Mouse (Mus musculus): Measurements from ENCODE around the gene F5.
"Not testable (repeated sequence)": the region's sequence is repeated elsewhere in the genome, so short reads cannot be mapped to it uniquely, and the experiment has no call there.

F5 gene

DNA sequence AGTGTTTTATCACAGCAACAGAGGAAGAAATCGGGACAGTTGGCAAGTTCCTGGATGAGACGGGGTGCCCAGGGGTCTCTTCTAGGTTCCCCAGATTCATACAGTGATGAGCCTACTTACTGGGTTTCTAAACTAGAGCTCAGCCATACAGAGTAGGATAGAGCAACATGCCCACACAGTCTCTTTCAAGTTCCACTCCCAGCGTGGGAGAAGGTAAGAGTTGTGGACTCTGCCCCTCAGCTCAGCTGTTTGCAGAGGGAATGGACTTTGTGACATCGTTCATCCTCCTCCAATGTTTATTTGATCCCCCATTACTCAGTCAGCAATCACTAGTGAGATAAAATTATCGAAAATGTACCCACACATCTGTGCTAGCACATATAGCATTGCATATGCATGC is 11.1 kb downstream of the F5 start:
- no peak for DNase-seq

DNA sequence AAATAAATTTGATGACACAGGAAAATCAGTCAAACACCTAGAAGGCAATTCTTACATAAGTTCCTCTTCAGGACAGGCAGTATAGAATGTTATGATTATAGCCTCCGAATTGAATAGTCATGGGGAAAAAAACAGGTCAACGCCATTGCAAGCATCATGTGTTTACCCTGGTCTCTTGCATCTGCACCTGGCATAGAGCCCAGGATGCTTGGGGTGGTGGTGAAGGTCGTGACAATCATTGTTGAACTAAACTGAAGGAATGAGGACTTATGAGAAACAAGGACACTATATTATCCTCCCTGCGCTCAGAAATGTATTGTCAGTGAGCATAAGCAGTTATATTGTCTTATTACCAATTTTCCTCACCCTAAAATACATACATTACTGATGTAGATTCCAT is 17.2 kb downstream of the F5 start:
- DNase-seq = no peak

DNA sequence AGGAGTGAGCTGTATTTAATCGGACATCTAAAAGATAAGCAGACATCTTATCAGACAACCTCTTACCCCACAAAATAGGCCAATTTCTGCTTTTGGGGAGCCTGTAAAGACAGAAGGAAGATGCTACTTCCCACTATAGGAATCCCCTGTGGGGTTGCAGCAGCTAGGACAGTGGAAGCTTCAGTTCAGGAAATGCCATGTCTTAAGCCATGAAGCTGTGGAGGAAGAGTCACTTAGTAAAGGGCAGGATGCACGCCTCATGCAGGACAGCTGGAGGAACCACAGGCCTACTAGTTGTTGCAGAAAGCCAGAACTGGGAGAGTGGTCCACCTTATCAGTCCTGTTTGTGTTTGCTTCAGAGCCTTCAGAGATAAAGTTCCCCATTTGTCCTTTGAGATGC is 18.8 kb downstream of the F5 start:
- no peak for DNase-seq

DNA sequence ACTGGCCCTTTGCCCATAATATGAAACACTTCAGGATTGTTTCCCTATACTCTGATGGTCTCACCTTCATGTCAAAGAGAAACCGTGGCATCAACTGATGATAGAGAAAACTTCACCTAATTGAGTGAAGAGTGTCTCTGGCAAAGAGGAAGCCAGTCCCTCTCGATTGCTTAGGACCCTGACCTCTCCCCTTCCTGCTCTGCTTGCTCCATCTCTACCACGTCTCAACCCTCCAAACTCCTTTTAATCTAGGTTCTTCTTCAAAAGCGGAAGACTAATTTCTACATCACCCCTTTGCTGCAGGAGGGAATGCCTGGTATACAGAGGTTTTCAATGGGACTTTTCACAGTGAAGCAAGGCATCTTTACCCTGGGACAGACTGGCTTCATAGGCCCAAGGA is 21.5 kb downstream of the F5 start:
- no peak for DNase-seq

DNA sequence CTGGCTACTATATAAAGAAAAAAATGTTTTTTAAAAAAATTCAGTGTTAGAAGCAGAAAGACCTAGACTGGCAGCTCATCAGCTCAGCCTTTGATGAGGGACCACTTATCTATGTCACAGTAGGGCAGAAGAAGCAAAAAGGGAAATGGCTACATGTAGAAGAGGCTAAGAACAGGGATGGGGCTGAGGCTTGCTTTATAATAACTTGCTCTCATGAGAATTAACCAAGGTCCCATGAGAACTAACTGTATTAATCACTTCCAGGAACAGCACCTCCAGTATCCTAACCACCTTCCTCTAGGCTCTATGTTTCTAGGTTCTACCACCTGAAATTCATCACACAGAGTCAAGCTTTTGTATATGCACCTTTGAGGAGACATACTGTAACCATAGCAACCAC is 25.2 kb downstream of the F5 start:
- DNase-seq = no peak

DNA sequence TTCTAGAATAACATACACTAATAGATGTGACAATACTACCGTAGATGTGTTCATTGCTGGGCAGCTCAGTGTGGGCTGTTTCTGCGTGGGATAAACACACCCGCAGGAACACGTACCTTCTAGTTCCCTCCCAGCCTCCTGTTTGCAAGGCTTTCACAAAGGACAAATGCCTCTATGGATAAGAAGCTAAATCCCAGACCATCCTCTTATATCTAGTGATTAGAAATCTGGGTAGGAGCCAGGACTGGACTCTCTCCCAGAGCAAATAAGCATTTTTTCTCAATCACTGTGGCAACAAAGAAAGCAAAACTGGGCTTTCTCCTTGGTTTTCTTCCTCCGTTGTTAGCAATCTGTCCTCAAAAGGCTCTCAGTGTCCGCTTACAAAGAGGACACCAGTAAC is 26.8 kb downstream of the F5 start:
- DNase-seq = no peak

DNA sequence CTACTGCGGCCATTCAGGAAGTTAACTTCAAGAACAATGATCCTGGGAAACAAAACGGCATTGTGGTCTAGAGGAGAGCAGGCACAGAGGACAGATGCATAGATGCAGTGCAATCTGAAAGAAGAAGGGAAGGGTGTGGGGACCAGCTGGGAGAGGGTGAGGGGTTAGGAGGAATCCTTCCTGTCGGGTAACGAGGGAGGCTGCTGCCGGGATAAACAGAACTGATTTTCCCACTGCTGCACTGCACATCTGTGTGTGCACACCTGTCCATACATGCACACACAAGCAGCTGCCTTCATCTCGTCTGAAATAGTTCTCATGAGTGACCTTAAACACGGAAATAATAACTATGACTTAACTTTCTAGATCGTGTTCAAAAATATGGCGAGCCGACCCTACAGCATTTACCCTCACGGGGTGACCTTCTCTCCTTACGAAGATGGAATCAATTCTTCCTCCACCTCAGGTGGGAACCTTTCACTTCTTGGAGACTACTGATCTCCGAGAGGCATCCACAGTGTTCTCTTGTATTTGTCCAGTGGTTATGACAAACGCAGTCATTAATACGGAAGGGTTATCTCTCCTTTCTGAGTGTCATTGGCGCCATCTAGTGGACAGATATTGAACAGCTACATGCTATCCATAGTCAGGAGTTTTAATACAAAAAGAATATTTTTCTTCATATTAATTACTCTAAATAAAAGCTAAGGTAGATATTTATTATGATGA is 32.7 kb downstream of the F5 start:
- peak; percentile 73 for DNase-seq

DNA sequence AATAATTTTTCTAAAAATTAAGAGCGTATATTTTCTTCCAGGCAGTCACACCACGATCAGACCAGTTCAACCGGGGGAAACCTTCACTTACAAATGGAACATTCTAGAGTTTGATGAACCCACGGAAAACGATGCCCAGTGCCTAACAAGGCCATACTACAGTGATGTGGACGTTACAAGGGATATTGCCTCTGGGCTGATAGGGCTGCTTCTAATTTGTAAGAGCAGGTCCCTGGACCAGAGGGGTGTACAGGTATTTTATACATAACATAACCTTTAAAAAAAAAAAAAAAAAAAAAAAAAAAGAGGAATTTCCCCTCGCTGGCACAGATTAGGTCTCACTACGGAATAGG is 33.2 kb downstream of the F5 start:
- DNase-seq = no peak

DNA sequence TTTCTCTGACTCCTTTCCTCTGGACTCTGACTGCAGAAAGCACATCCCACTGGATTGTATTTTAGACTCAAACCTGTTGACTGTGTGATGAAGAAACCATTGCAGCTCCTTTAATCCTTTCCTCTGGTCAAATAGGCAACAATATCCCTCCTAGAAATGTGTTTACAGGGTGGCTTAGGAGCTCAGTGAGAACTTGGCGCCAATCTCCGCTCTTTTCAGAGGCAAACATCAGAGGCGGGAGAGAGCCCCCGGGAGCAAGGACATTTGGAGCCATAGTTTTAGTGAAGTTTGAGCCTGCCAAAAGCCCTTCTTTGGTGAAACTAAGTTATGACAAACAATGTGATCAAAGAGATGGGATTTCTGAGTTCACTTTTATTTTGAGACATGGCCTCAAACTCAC is 33.7 kb downstream of the F5 start:
- DNase-seq = no peak

DNA sequence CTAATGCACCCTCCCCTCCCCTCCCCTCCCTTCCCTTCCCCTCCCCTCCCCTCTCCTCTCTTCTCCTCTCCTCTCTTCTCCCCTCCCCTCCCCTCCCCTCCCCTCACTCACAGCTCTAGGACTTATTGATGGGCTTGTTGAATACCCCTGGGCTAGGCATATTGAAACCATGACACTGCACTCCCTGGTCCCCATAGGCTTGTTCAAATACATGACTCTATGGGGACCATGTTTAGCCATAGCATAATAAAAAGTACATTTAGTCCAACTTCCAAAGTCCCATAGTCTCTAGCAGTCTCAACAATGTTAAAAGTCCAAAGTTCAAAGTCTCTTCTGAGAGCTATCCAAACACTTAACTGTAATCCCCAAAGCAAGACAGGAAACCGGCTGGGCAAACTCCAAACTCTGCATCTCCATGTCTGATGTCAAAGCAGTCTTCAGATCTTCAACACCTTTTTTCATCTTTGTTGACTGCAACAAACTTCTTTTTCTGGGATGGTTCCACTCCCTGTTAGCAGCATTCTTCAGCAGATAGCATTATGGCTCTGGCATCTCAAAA is 35.4 kb downstream of the F5 start:
- DNase-seq = no peak

DNA sequence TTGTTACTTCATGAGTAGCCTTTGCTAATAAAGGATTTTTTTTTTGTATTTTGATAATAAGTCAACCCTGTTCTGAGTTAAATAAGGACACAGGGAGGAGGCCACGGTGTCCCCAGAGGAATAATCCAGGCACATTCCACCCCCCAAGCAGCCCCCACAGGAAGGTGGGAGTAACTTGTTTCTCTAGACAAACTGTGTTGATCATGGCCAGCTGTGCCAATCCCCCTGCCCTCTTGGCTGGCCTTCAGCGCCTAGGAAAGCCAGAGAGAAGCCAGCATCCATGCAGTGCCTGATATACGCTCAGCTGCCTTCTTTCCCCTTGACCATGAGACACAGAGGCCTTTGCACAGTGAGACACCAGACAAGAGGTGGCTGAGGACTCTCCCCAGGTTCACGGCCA is 47.9 kb downstream of the F5 start:
- no peak for DNase-seq

DNA sequence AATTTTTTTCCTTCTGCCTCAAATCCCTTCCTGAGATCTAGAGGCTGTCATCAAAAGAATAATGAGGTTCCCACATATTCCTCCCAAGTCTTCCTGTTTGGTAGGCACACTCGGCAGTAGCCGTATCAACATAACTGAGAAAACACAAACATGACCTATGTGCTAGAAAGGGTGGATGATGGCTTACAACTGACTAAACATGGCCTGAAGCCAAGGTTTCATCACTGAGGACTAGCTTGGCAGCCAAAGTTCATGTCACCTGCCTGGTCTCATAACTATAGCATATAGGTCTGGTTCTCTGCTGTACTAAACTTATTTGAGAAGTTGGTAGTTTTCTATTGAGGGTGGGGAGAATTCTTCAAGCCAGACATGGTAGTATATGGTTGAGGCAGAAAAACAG is 56.8 kb downstream of the F5 start:
- DNase-seq = no peak

DNA sequence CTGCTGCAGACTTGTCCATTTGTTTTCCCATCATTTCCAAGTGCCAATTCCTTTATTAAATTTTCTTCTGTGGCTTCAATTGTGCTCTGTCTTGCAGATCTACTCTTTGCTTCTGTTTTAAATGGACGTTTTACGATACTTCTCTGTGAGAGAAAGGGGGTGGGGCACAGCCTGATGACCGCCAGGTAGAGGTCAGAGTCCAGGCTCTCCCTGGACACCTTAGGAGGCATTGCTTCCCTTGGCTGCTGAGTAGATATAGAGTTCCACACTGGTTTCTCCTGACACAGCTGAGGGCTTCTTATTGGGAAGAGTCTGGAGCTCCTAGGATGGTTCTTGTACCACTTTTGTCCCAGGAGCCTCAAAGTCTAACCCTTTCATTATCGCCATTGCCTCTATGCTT is 59.3 kb downstream of the F5 start:
- no peak for DNase-seq

DNA sequence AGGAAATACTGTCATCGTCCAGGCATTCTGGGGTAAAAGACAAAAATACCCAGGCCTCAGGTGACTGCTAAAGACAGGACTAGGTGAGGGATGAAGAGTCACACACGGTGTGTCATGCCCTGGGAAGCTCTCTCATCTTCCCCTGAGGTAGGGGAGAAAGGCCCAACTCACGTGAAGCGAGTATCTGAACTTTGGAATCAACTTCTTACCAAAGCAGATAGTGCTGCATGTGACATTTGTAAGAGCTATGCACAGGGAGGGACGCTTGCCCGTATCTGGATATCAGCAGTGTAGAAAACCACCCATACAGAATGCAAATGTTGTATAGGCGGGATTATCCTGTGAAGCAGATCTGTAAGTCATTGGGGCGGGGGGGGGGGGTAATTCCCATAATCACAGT is 61.0 kb downstream of the F5 start:
- no peak for DNase-seq

DNA sequence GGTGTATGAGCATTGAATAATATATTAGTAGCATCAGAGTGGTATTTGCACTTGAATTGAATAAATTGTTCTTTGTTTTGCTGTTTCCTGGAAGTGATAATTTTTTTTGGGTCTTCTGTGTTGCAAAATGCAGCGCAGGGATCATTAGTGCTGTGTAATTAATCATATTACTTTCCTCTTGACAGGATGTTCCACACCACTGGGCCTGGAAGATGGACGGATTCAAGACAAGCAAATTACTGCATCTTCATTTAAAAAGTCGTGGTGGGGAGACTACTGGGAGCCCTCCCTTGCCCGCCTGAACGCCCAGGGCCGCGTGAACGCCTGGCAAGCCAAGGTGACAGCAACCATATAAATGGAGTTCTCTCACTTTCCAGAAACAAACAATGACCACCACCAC is 62.6 kb downstream of the F5 start:
- DNase-seq = no peak

DNA sequence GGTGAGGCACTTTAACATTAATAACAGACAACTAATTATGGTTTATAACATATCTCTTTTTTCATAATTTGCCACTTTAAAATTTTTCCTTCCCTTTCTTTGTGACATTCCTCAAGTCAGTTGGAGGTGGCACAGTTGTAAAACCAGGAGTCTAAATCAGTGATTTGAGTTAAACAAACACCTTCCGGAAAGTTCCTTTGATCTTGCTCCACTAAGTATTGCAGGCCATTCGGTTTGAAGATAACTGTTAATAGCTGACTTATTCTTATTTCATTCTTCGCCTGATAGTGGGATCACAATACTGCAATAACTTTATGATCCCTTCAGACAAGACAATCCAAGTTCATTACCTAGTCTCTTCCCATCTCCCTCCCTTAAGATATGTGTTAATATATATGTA is 63.5 kb downstream of the F5 start:
- DNase-seq = no peak

DNA sequence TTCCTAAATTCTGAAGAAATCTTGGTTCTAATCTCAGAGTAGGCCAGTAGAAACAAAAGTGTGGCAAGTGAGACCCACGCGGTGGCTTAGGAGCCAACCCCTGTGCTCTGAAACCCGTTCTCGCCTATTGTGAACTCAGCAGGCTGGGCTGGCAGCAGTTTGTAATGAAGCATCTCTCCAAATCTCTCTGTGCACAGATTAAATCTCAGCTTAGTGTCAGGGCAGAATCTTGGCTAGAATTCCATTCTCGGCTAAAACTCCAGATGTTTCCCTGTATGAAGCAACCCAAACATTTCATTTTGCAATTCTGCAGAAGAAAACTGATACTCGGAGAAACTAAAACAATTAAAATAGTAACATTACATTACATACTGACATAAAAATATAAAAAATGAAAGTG is 63.9 kb downstream of the F5 start:
- no peak for DNase-seq

DNA sequence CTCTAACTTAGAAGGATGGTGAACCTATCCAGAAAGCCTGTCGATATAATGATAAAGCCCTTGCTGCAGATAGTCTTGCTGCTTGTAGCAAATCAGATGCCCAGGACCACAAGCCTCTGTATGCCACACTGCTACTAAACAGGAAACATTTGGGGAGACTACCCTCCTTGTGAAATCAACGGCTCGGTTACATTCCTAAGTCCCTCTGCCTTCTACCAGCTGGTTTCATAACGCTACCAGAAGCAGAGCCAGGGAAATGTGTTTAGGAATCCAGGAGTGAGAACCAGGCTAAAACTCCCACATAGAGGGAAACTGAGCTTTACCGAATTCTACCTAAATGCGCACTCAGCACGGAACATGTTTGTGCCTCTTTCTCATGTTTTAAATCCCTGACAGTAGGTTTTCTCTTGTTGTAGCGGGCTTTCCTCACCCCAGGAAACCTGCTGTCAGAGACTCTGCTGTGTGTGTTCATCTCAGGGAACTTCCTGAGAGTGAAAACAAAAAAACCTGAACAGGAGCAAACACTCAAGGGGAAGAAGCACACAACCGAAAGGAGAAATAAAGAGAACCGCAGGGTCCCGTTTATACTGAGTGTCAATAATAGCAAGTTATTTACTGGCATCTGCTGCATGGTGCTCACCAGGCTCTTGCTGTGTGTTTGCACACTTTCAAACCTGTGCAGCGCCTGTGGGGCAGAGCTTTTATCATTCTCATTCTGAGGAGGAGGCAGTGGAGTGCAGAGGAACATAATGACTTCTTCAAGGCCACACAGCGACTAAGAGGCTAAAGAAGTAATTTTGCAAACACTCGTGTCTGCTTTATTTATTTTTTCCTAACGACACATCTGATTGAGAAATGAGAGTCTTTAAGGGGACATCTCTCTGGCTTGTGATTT is 66.4 kb downstream of the F5 start:
- no peak for DNase-seq

DNA sequence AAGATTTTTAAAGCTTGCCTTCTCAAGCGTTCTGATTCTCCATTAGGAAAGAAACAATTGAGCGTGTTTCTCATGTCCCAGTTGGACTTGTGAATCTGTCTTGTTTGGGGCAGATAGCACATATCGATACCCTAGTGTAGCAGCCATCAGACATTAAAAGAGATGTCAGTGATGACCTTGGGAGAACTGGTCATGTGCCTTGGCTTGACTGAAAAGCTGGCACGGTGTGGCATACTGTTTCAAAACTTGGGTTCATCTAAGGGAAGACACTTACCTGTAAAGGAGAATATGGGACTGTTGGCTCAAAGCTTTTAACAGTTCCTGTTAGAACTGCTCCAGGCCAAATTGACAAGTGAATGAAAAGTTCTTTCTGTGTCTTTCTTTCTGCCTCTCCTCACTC is 68.6 kb downstream of the F5 start:
- DNase-seq = no peak

DNA sequence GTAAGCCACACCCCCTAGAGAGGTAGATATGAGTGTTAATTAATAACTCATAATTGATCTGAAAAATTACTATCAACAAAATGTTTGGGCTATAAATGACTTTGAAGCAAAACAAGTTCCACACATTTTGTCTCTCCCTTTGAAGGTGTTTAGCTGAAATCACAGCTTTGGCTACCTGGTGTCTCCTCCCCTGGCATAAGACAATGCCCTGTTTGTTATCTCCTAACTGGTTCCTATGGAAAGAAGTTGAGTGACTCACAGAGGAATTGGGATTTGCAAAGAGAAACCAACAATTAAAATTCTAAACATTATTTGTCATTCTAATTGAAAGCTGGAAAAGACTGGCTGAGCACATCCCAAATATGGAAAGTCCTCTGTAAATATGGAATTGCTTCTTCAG is 71.5 kb downstream of the F5 start:
- no peak for DNase-seq

DNA sequence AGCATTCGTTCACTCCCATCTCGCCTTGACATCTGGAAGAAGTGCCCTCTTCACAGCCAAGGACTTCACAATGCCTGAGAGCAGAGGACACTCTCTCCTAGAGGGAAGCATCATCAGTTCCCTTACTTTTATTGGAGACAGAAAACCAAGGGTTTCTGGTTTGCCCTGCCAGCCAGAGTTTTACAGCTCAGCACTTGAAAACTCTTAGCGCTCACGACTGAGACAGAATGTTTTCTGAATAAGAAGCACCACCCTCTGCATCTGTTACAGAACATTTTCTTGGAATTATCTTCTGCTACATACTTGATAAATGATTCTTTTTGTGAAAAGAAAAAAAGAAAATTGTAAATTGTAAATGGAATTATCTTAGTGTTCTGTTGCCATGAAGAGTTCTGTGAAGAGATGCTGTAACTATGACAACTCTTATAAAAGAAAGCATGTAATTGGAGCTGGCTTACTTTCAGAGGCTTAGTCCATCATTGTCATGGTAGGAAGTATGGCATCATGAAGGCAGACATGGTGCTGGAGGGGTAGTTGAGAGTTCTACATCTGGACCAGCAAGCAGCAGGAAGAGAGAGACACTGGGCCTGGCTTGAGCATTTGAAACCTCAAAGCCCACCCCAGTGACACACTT is 80.4 kb downstream of the F5 start:
- DNase-seq = not testable (repeated sequence)

DNA sequence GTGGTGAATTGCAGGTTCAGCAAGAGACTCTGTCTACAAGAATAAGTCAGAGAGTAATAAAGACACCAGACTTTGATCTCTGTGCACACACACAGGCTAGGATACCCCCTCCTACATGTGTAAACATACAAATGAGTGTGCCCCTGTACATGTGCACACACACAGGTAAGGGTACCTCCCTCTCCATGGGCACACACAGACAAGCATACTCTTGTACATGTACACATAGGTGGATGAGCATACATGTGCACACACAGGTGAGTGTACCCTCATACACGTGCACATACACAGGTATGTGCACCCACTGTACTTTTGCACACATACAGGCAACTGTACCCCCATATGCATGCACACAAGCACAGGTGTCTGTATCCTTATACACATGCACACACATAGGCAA is 81.8 kb downstream of the F5 start:
- no peak for DNase-seq

DNA sequence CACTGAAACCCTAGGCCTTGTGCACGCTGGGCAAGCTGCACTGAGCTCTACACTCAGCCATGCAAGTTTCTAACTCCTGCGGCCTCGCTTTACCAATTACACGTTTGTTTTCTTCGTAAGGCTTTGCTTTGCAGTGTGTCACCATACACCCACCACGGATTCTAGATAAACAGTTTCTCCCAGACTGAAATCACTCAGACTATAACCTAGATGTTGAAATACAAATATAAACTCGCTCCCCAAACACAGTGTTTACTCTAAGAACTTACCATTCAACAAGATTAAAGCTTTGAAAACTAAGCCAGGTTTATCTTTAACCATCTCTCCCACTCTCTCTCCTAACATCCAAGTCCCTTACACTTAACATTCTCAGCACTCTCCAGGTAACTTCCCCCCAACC is 83.4 kb downstream of the F5 start:
- no peak for DNase-seq

DNA sequence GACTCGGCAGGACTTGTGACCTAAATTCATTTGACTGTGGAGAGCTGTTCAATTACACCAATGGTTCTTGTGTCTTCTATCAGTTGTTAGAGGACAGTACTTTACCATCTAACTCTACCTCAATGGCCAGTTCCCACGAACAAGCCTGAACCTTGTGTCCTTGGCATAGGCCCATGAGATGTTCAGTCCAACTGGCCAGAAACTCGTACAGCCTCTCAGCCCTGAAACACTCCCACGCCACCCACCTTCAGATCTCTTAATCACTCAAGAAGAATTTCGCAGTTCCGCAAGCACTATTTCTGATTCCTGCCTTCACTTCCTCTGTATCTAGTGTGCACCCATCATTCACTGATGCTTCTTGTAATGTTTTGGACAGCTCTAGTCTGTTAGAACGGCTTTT is 84.4 kb downstream of the F5 start:
- DNase-seq = no peak
